ENCODE assay signal across 10 mouse cellular contexts in genomic region chr8:47978755-47979154, GRCm38 (mm10). TPM values are rescaled to one million over a fixed set of nuclear protein-coding genes. Genes with fewer than 3 reads are reported as not detected.
DNase-seq lines count a peak whose midpoint lies in the region; ATAC-seq and TF ChIP-seq lines count a peak whose summit lies in the region.
"Had no signal": no experiment of that assay in that cellular context is flagged by ENCODE, and none has a peak within 500 bp of the region (broad histone marks: within the 10 kb centered on the region; RNA-seq: fewer than 3 reads in every experiment).

No protein-coding gene starts in this region.

- ATAC-seq in cerebellum, adult (ENCODE audit: insufficient number of reproducible peaks, low FRiP score, low TSS enrichment): no peak

- no peaks in the 10 kb centered on the region for H3K27me3 ChIP-seq in spleen, adult 2 months (ENCODE audit: control insufficient read depth, insufficient read depth, low read length)
- H3K27me3 ChIP-seq: stomach, embryonic 15.5 days had no signal

- no peak overlapping the region for H3K4me3 ChIP-seq in layer of hippocampus, adult 2 months
- H3K4me3 ChIP-seq in spleen, adult 2 months (ENCODE audit: extremely low read depth, insufficient read depth, insufficient read length): no peak overlapping the region
- H3K4me3 ChIP-seq: forebrain, embryonic 10.5 days; stomach, embryonic 15.5 days had no signal

- H3K4me1 ChIP-seq in spleen, adult 2 months (ENCODE audit: control insufficient read depth, insufficient read depth, insufficient read length): no peaks in the 10 kb centered on the region

- H3K27ac ChIP-seq in layer of hippocampus, adult 2 months: no peak overlapping the region
- H3K27ac ChIP-seq in spleen, adult 2 months (ENCODE audit: insufficient read depth, low read length): no peak overlapping the region
- H3K27ac ChIP-seq: forebrain, embryonic 10.5 days; stomach, embryonic 15.5 days had no signal

- no peaks in the 10 kb centered on the region for H3K36me3 ChIP-seq in spleen, adult 2 months (ENCODE audit: control insufficient read depth, insufficient read depth, low read length)

- 77% methylated on average over 6 of the region's 6 CpGs for WGBS in spleen, adult 2 months

- TF ChIP-seq CTCF in layer of hippocampus, adult 2 months (conservative IDR thresholded peaks at IDR 0.05): peak; percentile 73
- peak; percentile 32; the same call in 1 of the 2 replicates for TF ChIP-seq CTCF in spleen, adult 2 months (IDR thresholded peaks at IDR 0.05; ENCODE audit: extremely low read depth, insufficient read depth, insufficient read length, insufficient replicate concordance)

- DNase-seq in layer of hippocampus, adult 2 months (ENCODE audit: low spot score in 2 of 2): no peak
- no peak for DNase-seq in layer of hippocampus, adult 8-10 months (ENCODE audit: low spot score in 2 of 2)
- peak; percentile 78 for DNase-seq in ES-CJ7 (ENCODE audit: low read depth, low spot score)
- peak; percentile 30 for DNase-seq in adrenal gland, postnatal 25 days
- DNase-seq in spleen, adult 2 months (ENCODE audit: low read depth in 1 of 2, low spot score in 2 of 2): no peak
- no peak for DNase-seq in T-cell, adult 2 months (ENCODE audit: low spot score)
- DNase-seq in neural tube, embryonic 10.5 days (ENCODE audit: extremely low spot score, low spot score): no peak

- TF ChIP-seq POLR2A in spleen, adult 2 months (IDR thresholded peaks at IDR 0.05; ENCODE audit: low read depth, low read length): no peak

RNA-seq across cellular contexts. Expression of gene Wwc2, which starts 12.0 kb away (rescaled TPM):
- 10 to 100 TPM; 27.0 to 28.2 TPM for total RNA-seq in layer of hippocampus, adult 2 months (2021)
- total RNA-seq in layer of hippocampus, adult 8-10 months (2022): 10 to 100 TPM; 23.4 to 25.9 (median 24.6) TPM
- 23.0 and 27.0 TPM in 2 replicates for total RNA-seq in adrenal gland, postnatal 25 days (2021)
- polyA plus RNA-seq in spleen, adult 2 months (2012; rRNA removed): 1.9 and 2.5 TPM in 2 replicates

Comparison
In these comparisons a context has a peak if more than half of its experiments do, and no peak if none do; other contexts are left out.
1. DNase-seq: peak in ES-CJ7 (single experiment) and adrenal gland, postnatal 25 days (single experiment); none in layer of hippocampus, adult 2 months (0 of 2), layer of hippocampus, adult 8-10 months (0 of 2), spleen, adult 2 months (0 of 2), T-cell, adult 2 months (single experiment) and neural tube, embryonic 10.5 days (single experiment).